Mouse (Mus musculus): ENCODE data around the gene Thegl. TPM values are rescaled to one million over a fixed set of nuclear protein-coding genes. Genes with fewer than 3 reads are reported as not detected.

Gene Thegl
- total and polyA plus RNA-seq, 2 experiments from 2014 or later = 0.38 to 1.0 TPM

GRCm38 (mm10) chr5:77107146-77107822 lies 91.5 kb downstream of the Thegl start:
- H3K4me1 ChIP-seq (ENCODE audit: insufficient read depth, low read length) = no peaks in the 10 kb centered on the region

GRCm38 (mm10) chr5:77108806-77109205 lies 93.0 kb downstream of the Thegl start:
- H3K9ac ChIP-seq (replicated peaks; ENCODE audit: low read length, poor library complexity, severe bottlenecking) = no peak overlapping the region
- H3K4me2 ChIP-seq (ENCODE audit: low read depth, low read length, poor library complexity, severe bottlenecking) = no peak overlapping the region
- no peak for ATAC-seq (ENCODE audit: low FRiP score)
- no peak overlapping the region for H3K27ac ChIP-seq (ENCODE audit: low read depth, low read length)
- no peaks in the 10 kb centered on the region for H3K9me3 ChIP-seq (ENCODE audit: low read length)
- no peak for TF ChIP-seq CTCF (IDR thresholded peaks at IDR 0.05)
- no peak for DNase-seq (ENCODE audit: low spot score)
- no peaks in the 10 kb centered on the region for H3K27me3 ChIP-seq (ENCODE audit: insufficient read depth, low read length)
- H3K4me3 ChIP-seq (ENCODE audit: low read depth, low read length) = no peak overlapping the region
- WGBS = 94% methylated on average over 6 of the region's 6 CpGs
- H3K36me3 ChIP-seq (ENCODE audit: insufficient read depth, low read length) = no peaks in the 10 kb centered on the region
- H3K4me1 ChIP-seq (ENCODE audit: insufficient read depth, low read length) = no peaks in the 10 kb centered on the region

More at GRCm38 (mm10) chr5:77107146-77107822, 91.5 kb downstream of the Thegl start:
- no peak for ATAC-seq (ENCODE audit: low FRiP score)
- no peak for DNase-seq (ENCODE audit: low spot score)
- WGBS = 94% methylated on average over 11 of the region's 11 CpGs
- no peaks in the 10 kb centered on the region; the same call in 1 of the 2 replicates for H3K27me3 ChIP-seq (ENCODE audit: insufficient read depth, low read length)
- H3K9ac ChIP-seq (replicated peaks; ENCODE audit: low read length, poor library complexity, severe bottlenecking) = no peak overlapping the region
- no peak for TF ChIP-seq CTCF (IDR thresholded peaks at IDR 0.05)
- H3K27ac ChIP-seq (ENCODE audit: low read depth, low read length) = no peak overlapping the region
- H3K9me3 ChIP-seq (ENCODE audit: low read length) = no peaks in the 10 kb centered on the region
- no peak overlapping the region for H3K4me2 ChIP-seq (ENCODE audit: low read depth, low read length, poor library complexity, severe bottlenecking)
- no peaks in the 10 kb centered on the region for H3K36me3 ChIP-seq (ENCODE audit: insufficient read depth, low read length)
- H3K4me3 ChIP-seq (ENCODE audit: low read depth, low read length) = no peak overlapping the region

GRCm38 (mm10) chr5:77109814-77110213 lies 94.0 kb downstream of the Thegl start:
- Histone ChIP-seq H3K27ac (ENCODE audit: low read depth, low read length) (no peak overlapping the region), H3K4me3 (ENCODE audit: low read depth, low read length) (no peak overlapping the region), H3K9me3 (ENCODE audit: low read length) (no peaks in the 10 kb centered on the region), H3K9ac (replicated peaks; ENCODE audit: low read length, poor library complexity, severe bottlenecking) (no peak overlapping the region), H3K36me3 (ENCODE audit: insufficient read depth, low read length) (no peaks in the 10 kb centered on the region), H3K4me1 (ENCODE audit: insufficient read depth, low read length) (no peaks in the 10 kb centered on the region), H3K27me3 (ENCODE audit: insufficient read depth, low read length) (no peaks in the 10 kb centered on the region), H3K4me2 (ENCODE audit: low read depth, low read length, poor library complexity, severe bottlenecking) (no peak overlapping the region)
- TF ChIP-seq CTCF (IDR thresholded peaks at IDR 0.05) = no peak
- DNase-seq (ENCODE audit: low spot score) (no peak), ATAC-seq (ENCODE audit: low FRiP score) (no peak)
- WGBS = 88% methylated on average over 2 of the region's 2 CpGs

Other genes with a start within 250 kb of the Thegl start
- gene Aasdh, start 110.5 kb upstream of the Thegl start, total RNA-seq (2014; rRNA removed) = 11.0 and 16.3 TPM in 2 replicates
- gene Aasdh, start 110.5 kb upstream of the Thegl start, polyA plus RNA-seq (2015; fragmentation: Nextera tagmentation; extraction: Ambion mirVana) = 10.1 and 11.5 TPM in 2 replicates
- 96.6 and 116 TPM in 2 replicates for gene Paics, start 64.7 kb upstream of the Thegl start, total RNA-seq (2014; rRNA removed)
- gene Paics, start 64.7 kb upstream of the Thegl start, polyA plus RNA-seq (2015; fragmentation: Nextera tagmentation; extraction: Ambion mirVana) = 137 and 144 TPM in 2 replicates
- 10.7 and 14.0 TPM in 2 replicates for gene Ppat, start 64.4 kb upstream of the Thegl start, total RNA-seq (2014; rRNA removed)
- gene Ppat, start 64.4 kb upstream of the Thegl start, polyA plus RNA-seq (2015; fragmentation: Nextera tagmentation; extraction: Ambion mirVana) = 7.8 and 8.2 TPM in 2 replicates
- 69.8 and 80.3 TPM in 2 replicates for gene Srp72, start 41.3 kb upstream of the Thegl start, total RNA-seq (2014; rRNA removed)
- 74.3 and 76.7 TPM in 2 replicates for gene Srp72, start 41.3 kb upstream of the Thegl start, polyA plus RNA-seq (2015; fragmentation: Nextera tagmentation; extraction: Ambion mirVana)
- gene Arl9, start 12.0 kb upstream of the Thegl start, total RNA-seq (2014; rRNA removed) = not detected in 2 replicates
- not detected in 2 replicates for gene Arl9, start 12.0 kb upstream of the Thegl start, polyA plus RNA-seq (2015; fragmentation: Nextera tagmentation; extraction: Ambion mirVana)
- 9.1 and 20.8 TPM in 2 replicates for gene Hopx, start 99.1 kb downstream of the Thegl start, total RNA-seq (2014; rRNA removed)
- 1.4 and 1.8 TPM in 2 replicates for gene Hopx, start 99.1 kb downstream of the Thegl start, polyA plus RNA-seq (2015; fragmentation: Nextera tagmentation; extraction: Ambion mirVana)
- gene Spink2, start 195.4 kb downstream of the Thegl start, total RNA-seq (2014; rRNA removed) = not detected in 2 replicates
- gene Spink2, start 195.4 kb downstream of the Thegl start, polyA plus RNA-seq (2015; fragmentation: Nextera tagmentation; extraction: Ambion mirVana) = 1.1 and 1.5 TPM in 2 replicates
- 6.5 and 7.1 TPM in 2 replicates for gene Rest, start 249.5 kb downstream of the Thegl start, total RNA-seq (2014; rRNA removed)
- gene Rest, start 249.5 kb downstream of the Thegl start, polyA plus RNA-seq (2015; fragmentation: Nextera tagmentation; extraction: Ambion mirVana) = 2.8 TPM in 2 replicates

Measured in midbrain, postnatal 0 days (tissue).